Mouse (Mus musculus) kidney, adult 11 months (tissue): ENCODE results near the gene Ctnna3.
"Not testable (repeated sequence)": the region's sequence is repeated elsewhere in the genome, so short reads cannot be mapped to it uniquely, and the experiment has no call there.

Experiments used
- DNase-seq: peaks from one replicate; pipeline ENCODE4 v3.0.0; 2022

The Ctnna3 gene

DNA sequence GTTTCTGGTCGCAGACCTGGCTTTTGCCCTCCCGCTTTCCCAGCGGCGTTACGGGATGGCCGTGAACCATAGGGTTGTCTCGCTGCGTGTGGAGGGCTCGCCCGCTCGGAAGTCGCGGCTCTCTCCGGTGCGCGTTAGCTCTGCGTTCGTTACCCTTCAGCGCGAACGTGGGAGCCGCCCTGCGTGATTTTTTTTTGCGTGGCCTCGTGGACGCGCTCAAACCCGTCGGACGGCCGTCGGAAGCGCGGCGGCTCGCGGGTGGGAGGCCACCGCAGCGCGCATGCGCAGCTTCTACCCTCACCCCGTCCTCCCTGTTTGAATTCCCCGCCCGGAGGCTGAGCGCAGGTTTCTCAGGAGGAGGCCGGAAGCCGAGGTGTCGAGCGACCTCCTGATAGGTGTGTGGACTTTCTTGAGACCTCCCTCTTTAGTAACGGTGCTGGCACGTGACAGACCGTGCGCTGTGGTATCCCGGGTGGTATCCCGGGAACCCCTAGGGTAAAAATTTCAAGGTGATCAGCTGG lies at the start of gene Ctnna3:
Ctnna3 (plus strand) TSS at position 314 of the 521 bp plus-strand sequence.
- peak; percentile 94 for DNase-seq

DNA sequence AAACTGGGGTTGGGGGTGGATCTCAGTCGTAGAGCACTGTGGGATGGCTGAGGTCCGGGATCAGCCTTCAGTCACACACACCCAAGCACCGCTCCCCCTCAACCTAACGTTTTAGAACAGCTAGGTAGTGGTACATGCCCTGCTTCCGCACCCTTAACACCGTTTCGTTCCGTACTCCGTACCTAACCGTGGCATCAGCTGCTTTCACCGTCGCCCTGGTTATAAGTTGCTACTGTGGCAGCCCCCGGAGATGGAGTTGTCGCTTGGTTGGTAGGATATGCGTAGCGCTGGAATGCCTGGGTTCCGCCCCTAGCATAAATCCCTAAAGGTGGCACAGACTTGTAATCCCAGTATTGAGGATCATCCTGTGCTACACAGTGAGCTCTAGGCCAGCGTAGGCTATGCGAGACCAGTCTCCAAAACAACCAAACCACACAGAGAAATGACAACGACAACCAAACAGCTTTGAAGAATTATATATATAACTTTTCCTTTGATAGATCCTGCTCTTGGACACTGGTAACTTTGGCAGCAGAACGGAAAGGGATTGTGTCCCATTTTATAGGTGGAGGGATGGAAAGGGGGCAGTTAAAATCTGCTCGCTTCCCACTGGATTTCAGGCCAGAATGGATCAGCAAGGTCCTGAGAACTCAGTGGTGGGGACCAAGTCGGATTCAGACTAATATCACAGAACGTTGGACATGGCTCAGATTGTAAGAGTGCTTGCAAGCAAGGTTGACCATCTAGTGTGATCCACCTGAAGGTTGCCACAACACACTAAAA lies 48.2 kb upstream of the Ctnna3 start, which contains the start of gene Sirt1:
Sirt1 (minus strand) TSS at position 207 of the 783 bp plus-strand sequence.
- DNase-seq: no peak

DNA sequence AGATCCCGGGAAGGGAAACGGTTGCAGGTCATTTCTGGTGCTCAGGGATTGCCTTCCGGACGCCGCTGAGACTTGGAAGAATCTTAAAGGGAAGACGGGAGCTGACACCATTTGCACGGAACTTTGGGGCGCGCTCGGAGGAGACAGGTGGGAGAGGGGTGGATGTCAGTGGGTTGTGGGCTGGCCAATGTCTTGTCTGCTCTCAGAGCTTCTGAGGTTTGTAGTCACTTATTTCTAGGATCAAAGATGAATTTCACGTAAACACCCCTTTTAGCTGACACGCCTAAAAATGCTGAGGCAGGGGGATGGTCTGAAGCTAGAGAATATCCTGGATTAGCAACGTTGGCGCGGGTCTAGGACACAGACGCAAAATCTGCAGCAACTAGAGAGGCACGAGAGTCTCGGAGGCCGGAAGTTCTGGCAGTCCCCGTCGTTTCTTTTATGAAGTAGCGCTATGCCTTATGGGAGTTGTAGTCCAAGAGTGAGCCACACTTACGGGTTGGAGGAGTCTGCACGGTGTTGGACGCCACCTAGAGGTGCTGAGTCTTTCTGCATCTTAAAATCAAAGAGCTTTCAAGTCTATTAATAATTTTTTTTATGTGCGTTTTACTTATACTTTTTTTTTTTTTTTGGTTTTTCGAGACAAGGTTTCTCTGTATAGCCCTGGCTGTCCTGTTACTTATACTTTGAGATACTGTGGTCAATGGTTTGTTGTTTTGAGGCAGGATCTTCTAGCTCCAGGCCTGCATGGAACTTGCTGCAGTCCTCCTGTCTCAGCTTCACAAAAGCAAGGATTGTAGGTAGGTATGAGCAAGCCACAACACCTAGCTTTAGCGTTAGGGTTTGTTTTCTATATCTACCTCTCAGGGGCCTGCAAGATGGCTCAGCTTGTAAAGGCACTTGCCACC lies 47.3 kb upstream of the Ctnna3 start, which contains the start of gene Dnajc12:
Dnajc12 (plus strand) TSS at position 72 of the 908 bp plus-strand sequence.
- peak; percentile 81 for DNase-seq

DNA sequence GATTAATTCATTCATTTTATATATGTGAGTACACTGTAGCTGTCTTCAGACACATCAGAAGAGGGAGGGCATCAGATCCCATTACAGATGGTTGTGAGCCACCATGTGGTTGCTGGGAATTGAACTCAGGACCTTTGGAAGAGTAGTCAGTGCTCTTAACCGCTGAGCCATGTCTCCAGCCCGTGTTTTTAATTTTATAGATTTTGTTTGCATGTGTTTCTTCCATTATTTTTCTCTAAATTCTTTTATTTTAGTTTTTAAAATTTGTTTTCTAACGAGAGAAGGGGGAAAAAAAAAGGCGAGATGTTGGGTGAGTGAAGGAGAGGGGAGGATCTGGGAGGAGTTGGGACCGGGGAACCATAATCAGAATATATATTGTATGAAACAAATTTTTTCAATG lies 44.0 kb upstream of the Ctnna3 start:
- DNase-seq: not testable (repeated sequence)

DNA sequence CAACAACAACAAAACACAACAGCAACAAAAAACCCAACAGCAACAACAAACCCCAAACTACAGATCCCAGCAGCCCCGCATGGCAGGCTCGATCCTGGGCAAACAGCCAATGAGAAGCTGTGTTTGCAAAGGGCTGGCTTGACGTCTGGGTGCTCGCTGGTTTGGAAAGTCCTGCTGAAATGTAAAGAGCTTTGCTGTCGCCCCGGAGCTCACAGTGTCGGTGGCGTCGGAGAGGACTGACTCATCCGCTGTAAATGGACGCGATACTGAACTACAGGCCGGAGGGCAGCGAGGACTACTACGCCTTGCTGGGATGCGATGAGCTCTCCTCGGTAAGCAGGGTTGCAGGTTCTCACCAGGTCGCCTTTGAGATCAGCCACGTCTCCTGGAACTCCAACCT lies 43.5 kb upstream of the Ctnna3 start:
- peak; percentile 86 for DNase-seq

DNA sequence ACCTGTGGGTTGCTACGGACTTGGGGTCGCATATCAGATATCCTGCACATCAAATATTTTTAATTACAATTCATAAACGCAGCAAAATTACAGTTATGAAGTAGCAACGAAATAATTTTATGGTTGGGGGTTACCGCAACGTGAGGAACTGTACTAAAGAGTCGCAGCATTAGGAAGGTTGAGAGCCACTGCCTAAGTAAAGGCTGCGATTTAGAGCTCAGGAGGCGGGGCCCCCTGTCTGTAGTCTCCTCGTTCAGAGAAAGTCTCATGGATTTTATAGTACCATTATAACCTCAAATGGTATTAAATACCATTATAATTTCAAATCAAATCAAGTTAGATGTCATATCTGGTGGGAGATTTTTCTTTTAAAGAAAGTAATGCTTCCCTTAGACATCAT lies 42.9 kb upstream of the Ctnna3 start:
- no peak for DNase-seq

DNA sequence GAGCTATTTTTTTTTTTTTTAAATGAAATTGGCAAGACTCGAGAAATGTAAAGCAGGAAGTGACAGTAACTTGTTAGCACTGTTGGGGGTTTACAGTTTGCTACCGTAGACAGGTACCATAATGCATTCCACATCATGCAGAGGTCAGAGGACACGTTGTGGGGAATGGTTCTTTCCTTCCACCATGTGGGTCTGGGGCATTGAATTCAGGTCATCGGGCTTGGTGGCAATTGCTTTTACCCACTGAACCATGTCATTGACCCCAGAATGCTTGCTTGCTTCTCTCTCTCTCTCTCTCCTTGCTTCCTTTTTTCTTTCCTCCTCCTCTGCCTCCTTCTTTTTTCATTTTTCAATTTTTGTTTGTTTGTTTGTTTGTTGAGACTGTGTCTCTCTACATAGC lies 41.0 kb upstream of the Ctnna3 start:
- no peak for DNase-seq

DNA sequence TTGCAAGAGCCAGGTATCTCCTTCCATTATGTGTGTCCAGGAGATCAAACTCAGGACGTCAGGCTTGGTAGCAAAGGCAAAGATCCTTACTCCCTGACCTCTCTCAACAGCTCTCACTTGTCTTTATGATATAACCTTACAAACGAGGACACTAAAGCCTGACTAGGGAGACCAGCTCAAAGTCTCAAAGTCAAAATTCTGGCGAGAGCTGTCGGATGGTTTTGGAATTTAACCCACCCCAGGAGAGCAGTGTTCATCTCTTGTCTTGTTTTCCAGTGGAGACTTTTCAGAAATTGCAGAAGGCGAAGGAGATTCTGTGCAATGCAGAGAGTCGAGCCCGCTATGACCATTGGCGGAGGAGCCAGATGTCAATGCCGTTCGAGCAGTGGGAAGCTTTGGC lies 32.9 kb upstream of the Ctnna3 start:
- DNase-seq: peak; percentile 69

DNA sequence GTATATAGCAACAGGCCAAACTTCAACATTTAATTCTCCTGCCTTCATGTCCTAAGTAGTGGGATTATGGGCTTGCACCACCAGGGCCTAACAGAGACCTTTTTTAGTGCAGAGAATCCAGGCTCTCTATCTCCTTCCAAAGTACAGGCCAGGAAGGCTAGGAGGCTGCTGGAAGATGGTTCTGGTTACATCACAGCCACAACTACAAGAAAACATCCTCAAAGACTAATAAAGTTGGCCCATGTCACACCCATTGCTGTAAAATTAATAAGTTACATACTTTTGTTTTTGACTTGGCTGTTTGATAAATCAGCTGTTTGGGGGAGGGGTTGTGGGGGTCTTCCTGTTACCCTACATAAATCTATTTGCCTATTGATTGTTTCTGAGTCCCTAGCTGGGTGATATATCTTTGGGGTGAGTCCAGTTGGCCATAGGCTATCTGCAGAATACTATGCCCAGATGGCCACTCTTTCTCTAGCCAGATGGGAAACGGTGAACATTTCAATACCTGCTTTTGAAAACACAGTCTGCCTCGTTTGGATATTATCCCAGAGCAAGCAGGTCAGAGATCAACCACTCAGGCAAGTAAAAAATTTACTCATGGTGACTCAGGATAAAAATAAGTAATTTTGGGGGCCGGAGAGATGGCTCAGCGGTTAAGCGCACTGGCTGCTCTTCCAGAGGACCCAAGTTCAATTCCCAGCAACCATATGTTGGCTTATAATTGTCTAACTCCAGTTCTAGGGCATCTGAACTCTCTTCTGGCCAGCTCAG lies 27.0 kb upstream of the Ctnna3 start:
- DNase-seq: peak; percentile 57

DNA sequence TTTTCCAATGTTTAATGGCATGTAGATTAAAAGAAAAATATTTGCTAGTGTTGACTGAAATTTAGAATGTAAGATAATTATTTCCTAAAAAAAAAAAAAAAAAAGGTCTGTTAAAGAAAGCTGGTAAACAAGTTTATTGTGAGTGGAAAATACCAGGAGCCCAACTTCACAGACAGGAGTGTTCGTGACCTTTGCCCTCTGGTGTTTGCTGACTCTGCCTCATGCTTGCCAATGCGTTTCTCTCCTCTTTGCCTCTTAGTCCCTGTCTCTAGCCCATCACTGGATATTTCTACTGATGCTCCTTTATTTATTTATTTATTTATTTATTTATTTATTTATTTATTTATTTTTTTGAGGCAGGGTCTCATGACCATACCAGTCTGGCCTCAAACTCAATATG lies 26.3 kb upstream of the Ctnna3 start:
- peak; percentile 78 for DNase-seq

DNA sequence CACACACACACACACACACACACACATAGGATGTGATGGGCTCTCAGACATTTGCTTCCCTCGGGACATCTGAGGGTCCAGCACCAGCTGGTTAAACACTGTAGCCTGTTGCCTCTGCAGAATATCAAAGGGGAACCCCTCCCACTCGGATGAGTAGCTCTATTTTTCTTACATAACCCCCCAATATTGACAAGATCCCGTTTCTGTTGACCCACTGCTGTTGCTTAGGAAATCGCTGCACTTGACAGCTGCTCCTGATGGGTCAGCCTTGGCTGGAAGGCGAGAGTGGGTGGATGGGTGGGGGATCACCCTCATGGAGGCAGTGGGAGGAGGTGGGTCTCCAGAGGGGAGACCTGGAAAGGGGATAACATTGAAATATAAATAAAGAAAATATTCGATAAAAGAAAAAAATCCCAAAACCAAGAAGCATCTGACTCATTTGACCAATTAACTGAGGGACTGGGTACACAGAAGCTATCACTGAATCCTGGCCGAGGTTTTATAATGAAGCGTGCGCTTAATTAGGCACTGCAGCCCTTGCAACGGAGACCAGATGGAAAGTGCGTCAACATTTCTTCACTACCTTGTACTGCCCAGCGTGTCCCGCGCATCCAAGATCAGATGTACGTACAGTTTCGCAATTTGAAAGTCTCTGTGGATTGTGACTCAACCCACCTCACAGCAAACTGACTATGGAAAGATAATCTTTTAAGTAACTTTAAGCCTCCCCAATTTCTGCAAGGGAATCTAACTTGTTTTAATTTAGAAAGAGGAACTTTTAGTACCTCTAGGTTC lies 19.5 kb upstream of the Ctnna3 start:
- DNase-seq: no peak

DNA sequence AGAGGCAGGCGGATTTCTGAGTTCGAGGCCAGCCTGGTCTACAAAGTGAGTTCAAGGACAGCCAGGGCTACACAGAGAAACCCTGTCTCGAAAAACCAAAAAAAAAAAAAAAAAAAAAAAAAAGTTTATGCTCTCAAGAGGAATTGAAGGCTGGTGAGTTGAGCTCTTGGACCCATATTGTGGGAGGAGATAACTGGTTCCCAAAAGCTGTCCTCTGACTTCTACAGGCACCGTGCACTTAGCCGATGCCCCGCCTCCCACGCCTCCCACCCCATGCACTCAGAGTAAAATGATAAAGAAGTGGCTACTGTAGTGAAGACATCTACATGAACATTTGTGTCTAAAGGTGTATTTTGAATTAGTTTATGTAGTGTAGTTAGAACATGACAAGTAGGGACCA lies 18.2 kb upstream of the Ctnna3 start:
- DNase-seq: not testable (repeated sequence)

DNA sequence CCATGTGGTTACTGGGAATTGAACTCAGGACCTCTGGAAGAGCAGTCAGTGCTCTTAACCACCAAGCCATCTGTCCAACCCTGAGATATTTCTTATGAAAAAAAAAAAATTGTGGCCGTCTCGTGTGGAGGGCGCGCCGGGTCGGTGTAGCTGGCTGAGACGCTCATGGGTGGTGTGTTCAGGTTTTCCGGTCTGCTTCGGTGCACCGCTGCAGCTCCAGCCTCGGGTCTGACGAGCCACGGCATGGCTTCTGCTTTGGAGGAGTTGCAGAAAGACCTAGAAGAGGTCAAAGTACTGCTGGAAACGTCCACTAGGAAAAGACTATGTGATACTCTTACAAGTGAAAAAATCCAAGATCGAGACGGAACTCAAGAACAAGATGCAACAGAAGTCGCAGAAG lies 17.1 kb upstream of the Ctnna3 start:
- DNase-seq: no peak

DNA sequence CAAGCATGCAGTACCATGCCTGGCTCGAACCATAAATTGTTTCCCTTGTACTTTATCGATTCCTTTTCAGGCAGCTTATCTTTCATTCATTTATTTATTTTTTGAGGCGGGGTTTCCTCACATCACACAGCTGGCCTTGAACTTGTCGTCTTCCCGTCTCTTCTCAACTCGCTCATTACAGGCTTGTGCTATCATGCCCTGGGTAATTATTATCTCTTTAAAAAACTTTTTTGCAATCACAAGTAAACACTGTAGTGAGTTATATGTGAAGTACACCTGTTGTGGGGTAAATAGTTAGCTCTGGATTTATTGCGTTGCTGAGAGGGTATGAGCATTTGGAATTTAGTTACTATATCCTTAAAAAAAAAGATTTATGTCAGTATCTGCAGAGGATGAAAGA lies 14.6 kb upstream of the Ctnna3 start:
- no peak for DNase-seq

DNA sequence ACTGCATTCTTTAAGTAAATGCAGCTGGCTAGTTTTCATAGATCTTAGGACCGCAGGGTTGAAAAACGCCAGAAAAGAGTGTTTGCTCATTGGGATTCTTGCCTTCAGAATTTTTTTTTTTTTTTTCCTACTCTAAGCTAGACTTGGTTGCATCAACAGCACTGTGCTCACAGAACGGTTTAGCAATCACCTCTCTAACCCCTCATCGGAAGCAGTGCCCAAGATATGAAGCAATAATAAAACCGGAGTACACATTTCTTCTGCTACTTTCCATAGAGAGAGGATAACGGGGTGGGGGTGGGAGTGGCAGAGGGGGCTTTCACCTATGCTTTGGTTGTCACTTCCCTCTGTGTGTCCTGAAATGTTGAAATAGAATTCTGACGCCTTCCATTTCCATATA lies 14.0 kb upstream of the Ctnna3 start:
- no peak for DNase-seq

DNA sequence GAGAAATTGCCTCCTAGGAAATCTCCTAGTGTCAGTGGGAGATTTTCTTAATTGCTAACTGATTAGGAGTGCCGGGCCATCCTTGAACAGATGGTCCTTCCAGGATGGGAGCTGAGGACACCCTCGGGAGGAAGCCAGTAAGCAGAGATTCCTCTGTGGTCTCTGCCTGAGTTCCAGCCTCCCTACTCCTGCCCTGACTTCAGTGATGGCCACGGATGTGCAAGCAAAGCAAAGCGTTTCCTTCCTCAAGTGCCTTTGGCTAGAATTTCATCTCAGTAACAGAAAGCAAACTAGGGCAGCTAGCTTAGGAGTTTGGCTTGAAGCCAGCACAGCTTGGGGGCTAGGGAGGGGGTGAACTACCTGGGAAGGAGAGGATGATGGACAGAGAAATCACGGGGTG lies 12.8 kb upstream of the Ctnna3 start:
- no peak for DNase-seq

DNA sequence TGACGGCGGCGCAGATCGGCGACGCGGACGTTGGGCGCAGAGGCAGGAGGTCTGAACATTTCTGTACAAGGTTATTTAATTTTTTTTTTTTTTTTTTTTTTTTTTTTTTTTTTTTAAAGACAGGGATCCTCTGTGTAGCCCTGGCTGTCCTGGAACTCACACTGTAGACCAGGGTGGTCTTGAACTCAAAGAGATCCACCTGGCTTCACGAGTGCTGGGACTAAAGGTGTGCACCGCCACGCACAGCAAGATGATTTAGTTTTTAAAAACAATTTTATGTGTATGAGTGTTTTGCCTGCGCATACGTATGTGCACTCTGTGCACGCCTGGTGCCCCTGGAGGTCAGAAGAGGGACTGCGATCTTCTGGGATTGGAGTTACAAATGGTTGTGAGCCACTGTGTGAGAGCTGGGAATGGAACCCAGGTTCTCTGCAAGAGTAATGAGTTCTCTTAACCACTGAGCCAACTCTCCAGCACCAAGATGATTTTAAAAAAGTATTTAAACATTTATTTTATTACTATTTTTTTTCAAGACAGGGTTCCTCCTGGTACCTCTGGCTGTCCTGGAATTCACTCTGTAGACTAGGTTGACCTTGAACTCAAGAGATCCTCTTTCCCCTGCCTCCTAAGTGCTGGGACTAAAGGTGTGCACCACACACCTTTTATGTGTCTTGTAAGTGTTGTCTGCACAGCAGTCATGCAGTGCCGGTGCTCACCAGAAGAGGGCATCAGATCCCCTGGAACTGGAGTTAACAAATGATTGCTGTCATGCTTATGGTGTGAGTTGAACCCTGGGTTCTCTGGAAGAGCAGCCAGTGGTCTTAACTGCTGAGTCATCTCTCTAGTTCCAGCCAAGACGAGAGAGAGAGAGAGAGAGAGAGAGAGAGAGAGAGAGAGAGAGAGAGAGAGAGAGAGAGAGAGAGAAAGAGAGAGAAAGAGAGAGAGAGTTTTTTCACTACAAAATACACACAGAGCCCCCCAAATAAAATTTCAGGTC lies 7.9 kb upstream of the Ctnna3 start, which contains the start of gene Gm7075:
Gm7075 (minus strand) TSS at position 51 of the 997 bp plus-strand sequence.
- no peak for DNase-seq

DNA sequence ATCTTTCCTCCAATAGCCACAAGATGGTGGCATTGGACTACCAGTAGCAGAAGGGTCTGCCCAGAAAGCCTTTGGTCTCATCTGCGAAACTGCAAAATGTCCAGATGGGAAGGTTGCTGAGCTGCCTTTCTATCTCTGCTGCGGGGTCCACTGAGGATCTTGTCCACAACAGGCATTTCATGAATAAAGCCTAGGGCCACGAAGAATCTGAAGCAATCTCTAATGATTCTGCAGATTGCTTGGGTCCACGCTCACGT lies 7.2 kb upstream of the Ctnna3 start:
- no peak for DNase-seq

DNA sequence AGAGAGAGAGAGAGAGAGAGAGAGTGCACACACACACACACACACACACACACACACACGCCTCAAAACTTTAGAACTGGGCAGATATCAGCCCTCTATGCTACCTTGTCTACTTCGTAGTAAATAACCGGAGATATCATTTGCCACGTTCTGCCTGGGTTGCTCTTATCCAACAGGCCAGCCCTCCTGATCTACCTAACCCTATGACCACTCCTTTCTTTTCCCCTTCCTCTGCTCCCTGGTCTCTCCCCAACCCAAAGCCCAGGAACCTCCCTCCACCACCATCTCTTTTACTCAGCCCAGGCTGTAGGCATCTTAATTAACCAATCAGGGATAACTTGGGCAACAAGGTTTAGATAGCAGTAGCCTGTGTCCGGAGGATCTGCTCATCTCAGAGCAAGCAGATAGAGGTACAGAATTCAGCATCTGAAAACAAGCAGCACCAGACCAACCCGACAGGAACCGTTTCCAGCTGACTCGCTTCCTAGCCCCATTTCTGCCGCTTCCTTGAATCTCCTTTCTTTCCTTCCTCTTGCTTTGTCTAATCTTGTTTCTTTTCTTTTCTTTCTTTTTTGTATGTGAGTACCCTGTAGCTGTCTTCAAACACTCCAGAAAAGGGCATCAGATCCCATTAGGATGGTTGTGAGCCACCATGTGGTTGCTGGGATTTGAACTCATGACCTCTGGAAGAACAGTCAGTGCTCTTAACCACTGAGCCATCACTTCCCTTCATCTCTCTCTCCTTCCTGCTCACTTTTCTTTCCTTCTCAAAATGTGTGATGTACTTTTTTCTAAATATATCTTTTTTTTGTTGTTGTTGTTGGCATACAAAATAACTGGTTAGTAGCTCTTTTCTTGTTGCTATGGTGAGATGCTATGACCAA lies 6.1 kb upstream of the Ctnna3 start:
- DNase-seq: no peak

DNA sequence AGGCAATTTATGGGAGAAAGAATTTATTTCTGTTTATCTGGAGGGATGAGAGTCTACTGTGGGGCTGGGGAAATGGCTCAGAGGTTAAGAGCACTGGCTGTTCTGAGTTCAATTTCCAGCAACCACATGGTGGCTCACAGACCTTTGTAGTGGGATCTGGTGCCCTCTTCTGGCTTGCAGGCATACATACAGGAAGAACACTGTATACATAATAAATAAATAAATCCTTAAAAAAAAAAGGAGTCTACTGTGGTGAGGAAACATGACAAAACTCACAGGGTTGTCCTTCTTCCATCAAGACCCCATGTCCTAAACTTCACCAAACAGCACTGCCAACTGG lies 5.5 kb upstream of the Ctnna3 start:
- DNase-seq: no peak
